Mouse (Mus musculus) olfactory bulb, adult 2 months (tissue): ENCODE measurements around the gene Dirc2.

Experiments
- CTCF ChIP-seq: fragments of 200-500 bp; IDR thresholded peaks from 2 replicates; pipeline ENCODE4 v1.5.1; 2012; ENCODE audit warnings: low read depth, mild to moderate bottlenecking, low read length, moderate library complexity; ENCODE audit not compliant: insufficient read depth
- POLR2A ChIP-seq: fragments of 200-500 bp; IDR thresholded peaks from 2 replicates; pipeline ENCODE4 v1.6.1; 2012; ENCODE audit warnings: mild to moderate bottlenecking, low read depth, low read length, moderate library complexity; ENCODE audit not compliant: insufficient read depth

GRCm38 (mm10) chr16:35756697-35757096 is 12.5 kb downstream of the Dirc2 start:
- no peak for TF ChIP-seq CTCF
- TF ChIP-seq POLR2A: no peak
